In genomic region chr2:122765071-122765793, GRCm38 (mm10) we compare ENCODE assay signal across 8 mouse cellular contexts. TPM values are rescaled to one million over a fixed set of nuclear protein-coding genes. Genes with fewer than 3 reads are reported as not detected.
DNase-seq lines count a peak whose midpoint lies in the region; ATAC-seq lines count a peak whose summit lies in the region.

Gene Sqor (plus strand): TSS chr2:122765237.

- peak within 1 kb of the TSS; percentile 87 for H3K4me2 ChIP-seq in heart, embryonic 15.5 days
- H3K4me2 ChIP-seq in neural tube, embryonic 13.5 days: peak within 1 kb of the TSS; percentile 75

- H3K27ac ChIP-seq in brown adipose tissue, adult 24 weeks (replicated peaks; ENCODE audit: low read depth, low read length): peak within 1 kb of the TSS; percentile 71
- peak within 1 kb of the TSS; percentile 66 for H3K27ac ChIP-seq in forebrain, embryonic 10.5 days
- no peak within 1 kb of the TSS for H3K27ac ChIP-seq in heart, embryonic 15.5 days
- no peak within 1 kb of the TSS for H3K27ac ChIP-seq in neural tube, embryonic 13.5 days (replicated peaks)

- WGBS in forebrain, embryonic 10.5 days: under 1% methylated on average over 46 of the region's 46 CpGs
- 1% methylated on average over 39 of the region's 46 CpGs for WGBS in heart, embryonic 15.5 days
- WGBS in neural tube, embryonic 13.5 days: under 1% methylated on average over 45 of the region's 46 CpGs

- H3K4me3 ChIP-seq in brown adipose tissue, adult 24 weeks (ENCODE audit: insufficient read depth, low read depth, low read length): peak within 1 kb of the TSS; percentile 81
- peak within 1 kb of the TSS; percentile 64 for H3K4me3 ChIP-seq in forebrain, embryonic 10.5 days
- H3K4me3 ChIP-seq in heart, embryonic 15.5 days: peak within 1 kb of the TSS; percentile 55
- H3K4me3 ChIP-seq in neural tube, embryonic 13.5 days: peak within 1 kb of the TSS; percentile 40

- peak; percentile 15 to 38 for DNase-seq in CD8-positive naive resting alpha-beta T cell, adult 2 months (ENCODE audit: low read depth in 2 of 2, low spot score in 2 of 2)
- peak; percentile 29 for DNase-seq in forebrain, embryonic 10.5 days (ENCODE audit: extremely low spot score, low spot score)
- peak; percentile 86 for DNase-seq in kidney, postnatal 10 days
- DNase-seq in lung, adult 18-20 months: peak; percentile 83 to 88
- peak; percentile 77 for DNase-seq in testis, postnatal 10 days (ENCODE audit: low spot score)

- H3K9me3 ChIP-seq in forebrain, embryonic 10.5 days: no peaks in the 10 kb centered on the region
- no peaks in the 10 kb centered on the region for H3K9me3 ChIP-seq in heart, embryonic 15.5 days (replicated peaks)
- H3K9me3 ChIP-seq in neural tube, embryonic 13.5 days: no peaks in the 10 kb centered on the region

- no peaks in the 10 kb centered on the region for H3K36me3 ChIP-seq in forebrain, embryonic 10.5 days (replicated peaks)
- no peaks in the 10 kb centered on the region for H3K36me3 ChIP-seq in heart, embryonic 15.5 days
- H3K36me3 ChIP-seq in neural tube, embryonic 13.5 days: no peaks in the 10 kb centered on the region

- H3K27me3 ChIP-seq in forebrain, embryonic 10.5 days (ENCODE audit: poor library complexity, severe bottlenecking): peaks cover 48% of the 10 kb centered on the region
- H3K27me3 ChIP-seq in heart, embryonic 15.5 days: peaks cover 2% of the 10 kb centered on the region; the same call in 1 of the 2 replicates
- peaks cover 40% of the 10 kb centered on the region for H3K27me3 ChIP-seq in neural tube, embryonic 13.5 days

- H3K4me1 ChIP-seq in brown adipose tissue, adult 24 weeks (ENCODE audit: control insufficient read depth, insufficient read depth, insufficient read length, low read length): peaks cover 10% of the 10 kb centered on the region; the same call in 1 of the 2 replicates
- H3K4me1 ChIP-seq in forebrain, embryonic 10.5 days: peaks cover 10% of the 10 kb centered on the region
- peaks cover 4% of the 10 kb centered on the region; the same call in 1 of the 2 replicates for H3K4me1 ChIP-seq in heart, embryonic 15.5 days (replicated peaks)
- peaks cover 9% of the 10 kb centered on the region for H3K4me1 ChIP-seq in neural tube, embryonic 13.5 days (replicated peaks)

- H3K9ac ChIP-seq in heart, embryonic 15.5 days: peak within 1 kb of the TSS; percentile 67
- peak within 1 kb of the TSS; percentile 64 for H3K9ac ChIP-seq in neural tube, embryonic 13.5 days

- ATAC-seq in heart, embryonic 15.5 days (replicated peaks; ENCODE audit: insufficient number of reproducible peaks, insufficient read depth, low FRiP score, low read depth): peak; percentile 83
- peak; percentile 50; the same call in 1 of the 2 replicates for ATAC-seq in neural tube, embryonic 13.5 days (ENCODE audit: low read depth)

RNA-seq across cellular contexts. Expression of gene Sqor, which starts in this region (rescaled TPM):
- 152 TPM in 2 replicates for polyA plus RNA-seq in brown adipose tissue, adult 24 weeks (2012; ENCODE audit: insufficient read depth, insufficient read length, missing spikeins)
- polyA plus RNA-seq in forebrain, embryonic 10.5 days (2016; fragmentation: Nextera tagmentation; extraction: Ambion mirVana): 2.8 and 3.3 TPM in 2 replicates
- polyA plus RNA-seq in heart, embryonic 15.5 days (2015; fragmentation: Nextera tagmentation; extraction: Ambion mirVana): 6.5 and 9.7 TPM in 2 replicates
- 2.3 and 2.5 TPM in 2 replicates for polyA plus RNA-seq in neural tube, embryonic 13.5 days (2015; fragmentation: Nextera tagmentation; extraction: Ambion mirVana)

Comparison
In these comparisons a context has a peak if more than half of its experiments do, and no peak if none do; other contexts are left out.
1. RNA of gene Sqor (polyA plus RNA-seq): 152 TPM in brown adipose tissue, adult 24 weeks; 6.5 to 9.7 TPM in heart, embryonic 15.5 days, 2.8 to 3.3 TPM in forebrain, embryonic 10.5 days and 2.3 to 2.5 TPM in neural tube, embryonic 13.5 days; every median in the first group is over 10 times any median in the second.
2. DNase-seq: peak in every context shown above with its lines; median percentile 86 in kidney, postnatal 10 days; 86 in lung, adult 18-20 months; 77 in testis, postnatal 10 days; 29 in forebrain, embryonic 10.5 days; 26 in CD8-positive naive resting alpha-beta T cell, adult 2 months.
3. H3K27ac ChIP-seq: peak in brown adipose tissue, adult 24 weeks (single experiment) and forebrain, embryonic 10.5 days (single experiment); none in heart, embryonic 15.5 days (single experiment) and neural tube, embryonic 13.5 days (single experiment).
4. Peak in every context shown above with its lines, with median percentiles within 50 percentile points of each other: H3K4me3 ChIP-seq.